Mouse (Mus musculus) CD4-positive, CD25-positive, alpha-beta regulatory T cell, adult 2 months (primary cell): ENCODE measurements around the gene Sept5.

Experiments used
- DNase-seq: peaks from one replicate; pipeline ENCODE4 v3.0.0-alpha.2; 2012; ENCODE audit warnings: low read depth, low spot score

Sept5 gene

GRCm38 (mm10) chr16:18583673-18584357, 45.9 kb downstream of the Sept5 start:
- DNase-seq = no peak

DNA sequence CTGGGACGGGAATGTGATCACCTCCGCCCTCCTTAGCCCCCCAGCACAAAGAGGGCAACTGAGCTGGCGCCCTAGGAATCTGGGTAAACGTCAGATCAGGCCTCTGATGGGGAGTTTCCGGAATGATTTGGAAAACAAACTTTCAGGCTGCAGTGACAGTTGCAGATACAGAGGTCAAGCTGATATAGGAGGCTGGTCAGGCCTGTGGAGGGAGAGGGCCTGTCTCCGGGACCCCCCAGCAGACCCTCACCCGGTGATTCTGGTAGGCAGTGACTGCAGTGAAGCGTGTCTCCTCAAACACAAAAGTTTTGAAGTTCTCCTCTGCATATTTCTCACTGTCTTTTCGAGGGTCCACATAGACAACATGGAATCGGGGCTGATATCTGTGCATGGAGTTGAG, 46.6 kb downstream of the Sept5 start:
- no peak for DNase-seq

DNA sequence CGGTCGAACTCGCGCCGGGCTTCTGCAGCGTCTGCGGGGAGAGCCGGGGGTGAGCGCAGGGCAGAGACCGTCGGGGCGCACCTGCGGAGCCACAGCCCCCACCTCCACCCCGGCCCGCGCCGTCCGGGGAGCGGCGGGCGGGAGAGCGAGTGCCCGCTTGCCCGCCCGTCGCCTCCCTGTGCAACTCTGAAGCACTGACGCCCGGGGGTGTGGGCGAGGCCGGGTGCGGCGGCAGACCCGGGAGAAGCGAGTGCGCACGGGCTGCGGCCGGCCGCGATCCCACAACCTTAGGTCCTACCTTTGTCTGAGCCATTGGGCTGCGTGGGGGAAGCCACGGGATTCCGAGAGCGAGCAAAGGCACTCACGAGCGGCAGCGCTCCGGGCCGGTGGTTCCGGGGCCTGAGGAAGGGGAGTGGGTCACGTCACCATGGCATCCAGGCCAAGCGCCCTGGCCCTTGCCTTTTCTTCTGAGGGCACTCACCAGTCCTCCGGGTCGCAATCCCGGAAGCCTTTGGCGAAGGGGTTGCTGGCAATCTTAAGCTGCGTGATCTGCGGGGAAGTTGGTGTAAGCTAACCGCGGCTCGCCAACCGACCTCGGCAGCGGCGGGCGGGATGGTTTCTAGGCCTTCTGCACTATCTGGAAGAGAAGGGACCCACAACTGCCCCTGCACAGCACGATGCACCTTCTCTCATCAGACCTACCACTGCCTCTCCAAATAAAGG, 47.2 kb downstream of the Sept5 start:
- no peak for DNase-seq

DNA sequence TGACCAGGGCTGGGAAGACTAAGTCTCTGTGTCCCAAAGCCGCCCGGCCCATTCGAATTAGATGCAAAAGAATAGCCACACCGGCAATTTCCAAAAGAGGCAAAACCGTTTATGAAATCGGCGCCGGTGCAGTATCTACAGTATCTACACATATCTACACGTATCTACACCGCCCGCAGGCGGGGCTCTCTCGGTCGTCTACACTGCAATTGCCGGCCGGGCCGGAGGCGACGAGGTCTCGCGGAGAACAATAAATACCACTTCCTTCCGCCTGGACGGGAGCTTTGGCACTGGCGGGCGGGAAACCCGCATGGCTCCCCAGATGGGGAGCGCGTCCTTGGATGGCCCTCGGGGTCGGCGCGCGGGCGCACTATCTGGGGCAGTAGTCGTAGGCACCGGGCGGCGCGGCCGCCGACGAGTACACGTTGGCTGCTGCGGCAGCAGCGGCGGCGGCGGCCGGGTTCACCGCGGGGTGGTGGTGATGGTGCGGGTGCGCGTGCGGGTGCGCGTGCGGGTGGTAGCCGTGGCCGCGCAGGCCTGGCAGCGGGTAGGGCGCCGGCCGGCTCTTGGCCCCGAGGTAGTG, 48.0 kb downstream of the Sept5 start:
- DNase-seq = no peak

DNA sequence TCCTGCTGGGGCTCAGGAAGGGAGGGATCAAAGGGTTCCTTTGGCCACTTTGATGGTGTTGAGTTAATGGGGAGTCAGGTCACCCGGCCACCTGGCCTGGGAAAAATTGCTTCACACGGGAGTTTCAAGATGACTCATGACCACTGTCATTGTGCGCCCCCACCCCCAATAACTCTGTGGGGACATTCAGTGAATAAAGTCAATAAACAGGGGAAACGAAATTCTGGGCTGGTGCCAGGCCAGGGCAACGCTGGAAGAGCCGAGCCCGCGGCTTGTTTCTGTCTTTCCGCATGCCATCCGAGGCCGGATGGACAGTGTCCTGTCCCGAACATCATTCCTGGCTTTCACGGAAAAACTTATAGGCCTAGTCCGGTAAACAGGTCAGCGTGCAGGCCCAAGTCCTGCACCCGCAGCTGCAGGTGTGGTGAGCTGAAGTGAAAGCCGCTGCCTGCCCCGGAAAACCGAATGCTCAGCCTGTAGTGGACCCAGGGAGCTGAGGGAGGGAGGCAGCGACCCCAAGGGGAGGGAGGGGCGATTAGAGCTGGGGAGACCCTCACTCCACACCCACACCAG, 48.6 kb downstream of the Sept5 start:
- no peak for DNase-seq

DNA sequence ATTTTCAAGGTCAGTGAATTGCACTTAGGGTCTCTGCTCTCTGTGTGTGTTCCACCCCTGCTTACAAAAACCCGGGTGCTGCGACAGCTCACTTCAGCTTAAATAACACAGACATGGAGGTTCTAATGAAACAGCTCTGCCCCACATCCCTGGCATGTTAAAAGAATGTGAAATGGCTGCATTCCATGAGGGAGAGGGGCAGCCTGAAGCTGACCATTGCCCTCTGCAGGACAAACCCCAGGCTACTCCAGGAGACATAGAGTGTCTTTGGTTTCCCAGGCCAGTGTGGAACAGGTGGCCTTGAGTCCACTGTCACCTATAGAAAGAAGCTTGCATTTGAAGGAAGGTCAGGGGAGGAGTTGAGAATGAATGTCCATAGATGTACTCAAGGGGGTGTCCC, 49.4 kb downstream of the Sept5 start:
- no peak for DNase-seq

DNA sequence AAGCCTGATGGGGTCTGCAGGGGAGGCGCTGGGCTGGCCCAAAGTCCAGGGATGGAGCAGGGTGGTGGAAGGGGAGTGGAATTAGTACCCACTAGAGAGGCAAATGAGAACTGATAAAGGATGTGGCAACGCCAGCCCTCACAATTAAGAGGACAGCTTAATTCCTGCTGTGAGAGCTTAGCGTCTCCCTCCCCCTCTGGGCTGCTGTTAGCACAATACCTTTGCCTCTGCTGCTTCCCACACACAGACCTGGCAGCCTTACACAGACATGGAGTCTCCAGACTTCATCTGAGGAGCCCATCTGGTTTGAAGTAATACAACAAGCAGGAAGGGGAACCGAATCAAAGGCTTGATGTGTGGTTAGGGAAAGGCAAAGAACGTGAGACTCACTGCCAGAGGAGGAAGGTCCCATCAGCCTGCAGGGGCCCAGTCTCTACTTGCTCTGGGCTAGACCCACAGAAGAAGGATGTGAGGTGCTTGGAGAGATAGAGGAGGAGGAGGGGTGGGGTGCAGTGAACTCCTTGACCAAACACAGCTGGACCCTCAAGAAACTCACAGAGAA, 52.1 kb downstream of the Sept5 start:
- no peak for DNase-seq

GRCm38 (mm10) chr16:18577071-18577470, 52.7 kb downstream of the Sept5 start:
- no peak for DNase-seq

GRCm38 (mm10) chr16:18574196-18574595, 55.6 kb downstream of the Sept5 start:
- no peak for DNase-seq
